Mouse (Mus musculus): ENCODE measurements around the gene Abcc8.

DNA sequence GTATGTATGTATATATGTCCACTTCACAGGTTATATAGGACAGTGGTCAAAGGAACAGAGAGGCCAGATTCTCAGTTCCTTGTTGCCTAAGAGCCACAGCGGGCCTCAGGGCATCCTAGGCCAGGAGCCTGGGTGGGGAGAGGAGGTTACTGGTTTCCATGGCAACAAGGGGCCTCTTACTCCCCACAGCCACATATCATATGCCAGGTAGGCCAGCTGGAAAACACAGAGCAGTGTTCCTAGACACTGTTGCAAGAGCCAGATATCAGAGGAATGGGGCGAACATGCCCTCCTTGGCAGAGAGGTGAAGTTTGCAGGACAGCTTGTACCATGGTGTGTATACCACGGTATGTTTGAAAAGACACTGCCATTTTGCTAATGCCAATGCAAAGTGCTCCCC is 66.4 kb downstream of the Abcc8 start:
- no peak for TF ChIP-seq CTCF (IDR thresholded peaks at IDR 0.05; ENCODE audit: insufficient read depth, low read length)
- TF ChIP-seq POLR2A (IDR thresholded peaks at IDR 0.05; ENCODE audit: borderline replicate concordance, extremely low read depth, low read depth, low read length), result no peak
